Mouse (Mus musculus) thymus, postnatal 14 days (tissue): Measurements from ENCODE around the gene Rnps1.
"Not testable (repeated sequence)": the region's sequence is repeated elsewhere in the genome, so short reads cannot be mapped to it uniquely, and the experiment has no call there.

Experiments used
- DNase-seq: peaks from one replicate; pipeline ENCODE4 v3.0.0; 2021

Gene Rnps1

DNA sequence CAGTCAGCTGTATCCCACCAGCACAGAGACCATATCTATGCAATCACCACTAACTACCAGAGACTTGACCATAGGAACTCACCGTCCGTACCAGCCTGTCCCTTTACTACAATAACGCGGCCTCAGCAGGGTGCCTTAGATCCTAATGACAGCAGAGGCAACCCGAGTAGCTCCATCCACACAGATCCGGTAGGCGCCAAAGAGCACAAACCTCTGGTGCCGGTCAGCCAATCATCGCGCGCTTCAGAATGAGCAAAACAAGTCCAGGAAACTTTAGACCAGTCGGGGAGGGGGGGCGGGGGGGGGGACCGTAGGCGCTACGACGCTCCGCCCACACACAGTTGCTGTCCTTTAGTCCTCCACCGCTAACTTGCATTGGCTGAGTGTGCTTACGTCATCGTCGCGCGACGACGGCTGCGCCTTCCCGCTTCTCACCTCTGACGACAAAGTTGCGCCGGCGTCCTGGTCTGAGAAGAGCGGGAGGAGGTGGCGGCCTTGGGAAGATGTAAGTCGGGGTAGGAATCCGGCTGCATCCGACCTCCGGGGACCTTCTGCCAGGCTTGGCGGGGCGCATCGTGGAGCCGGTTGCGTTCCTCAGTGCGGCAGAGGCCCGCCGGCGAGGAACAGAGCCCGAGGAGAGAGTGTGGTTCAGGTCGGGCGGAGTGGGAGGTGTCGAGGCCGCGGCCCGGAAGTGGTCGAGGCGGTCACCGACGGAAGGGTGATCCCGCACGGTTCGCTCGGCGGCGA is at the start of gene Rnps1:
Gene Rnps1, plus strand, starts transcription at position 336 of the 747 bp plus-strand sequence.
- peak; percentile 92 for DNase-seq

GRCm38 (mm10) chr17:24365863-24366262 is 48.5 kb upstream of the Rnps1 start:
- no peak for DNase-seq

DNA sequence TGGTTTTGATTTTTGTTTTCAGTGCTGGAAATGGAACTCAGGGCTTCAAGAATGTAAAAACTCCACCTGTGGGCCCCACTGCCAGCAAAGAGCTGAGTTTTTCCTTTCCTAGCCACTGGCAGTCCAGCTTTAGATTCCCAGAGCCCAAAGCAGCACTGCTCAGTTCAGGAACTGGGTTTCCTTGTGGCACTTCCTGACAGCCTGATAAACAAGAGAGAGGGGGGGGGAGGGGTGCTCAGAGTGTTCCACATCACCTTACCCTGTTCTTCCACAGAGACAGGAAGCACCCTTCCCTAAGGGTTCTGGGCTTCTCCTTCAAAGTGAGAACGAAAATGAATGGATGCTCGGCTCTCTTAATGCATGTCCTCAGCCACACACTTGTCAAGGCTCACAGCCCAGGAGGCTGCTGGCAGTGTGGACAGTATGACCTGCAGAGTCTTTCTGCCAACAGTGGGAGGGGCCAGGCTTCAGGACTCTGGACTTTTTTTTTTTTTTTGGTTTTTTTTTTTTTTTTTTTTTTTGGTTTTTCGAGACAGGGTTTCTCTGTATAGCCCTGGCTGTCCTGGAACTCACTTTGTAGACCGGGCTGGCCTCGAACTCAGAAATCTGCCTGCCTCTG is 39.2 kb upstream of the Rnps1 start:
- no peak for DNase-seq

GRCm38 (mm10) chr17:24375886-24376285 is 38.5 kb upstream of the Rnps1 start:
- DNase-seq: no peak

DNA sequence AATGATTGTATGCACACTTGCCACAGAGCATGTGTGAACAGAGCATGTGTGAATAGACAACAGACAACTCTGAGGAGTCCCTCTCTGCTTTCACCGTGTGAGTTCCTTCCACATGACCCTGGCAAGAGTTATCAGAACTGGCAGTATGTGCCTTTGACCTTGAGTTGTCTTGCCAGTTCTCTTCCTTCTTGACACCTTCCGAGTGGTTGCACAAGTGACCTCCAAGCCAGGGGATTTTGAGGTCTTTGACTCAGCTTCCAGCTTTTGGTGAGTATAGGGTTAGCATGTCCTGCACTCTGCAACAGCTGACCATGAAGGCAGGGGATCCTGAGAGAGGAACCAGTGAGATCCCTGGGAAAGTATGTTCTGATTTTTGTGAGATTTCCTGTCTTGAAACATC is 35.9 kb upstream of the Rnps1 start:
- DNase-seq: no peak

- no peak for DNase-seq
Measured at GRCm38 (mm10) chr17:24383789-24384188, 30.6 kb upstream of the Rnps1 start.

DNA sequence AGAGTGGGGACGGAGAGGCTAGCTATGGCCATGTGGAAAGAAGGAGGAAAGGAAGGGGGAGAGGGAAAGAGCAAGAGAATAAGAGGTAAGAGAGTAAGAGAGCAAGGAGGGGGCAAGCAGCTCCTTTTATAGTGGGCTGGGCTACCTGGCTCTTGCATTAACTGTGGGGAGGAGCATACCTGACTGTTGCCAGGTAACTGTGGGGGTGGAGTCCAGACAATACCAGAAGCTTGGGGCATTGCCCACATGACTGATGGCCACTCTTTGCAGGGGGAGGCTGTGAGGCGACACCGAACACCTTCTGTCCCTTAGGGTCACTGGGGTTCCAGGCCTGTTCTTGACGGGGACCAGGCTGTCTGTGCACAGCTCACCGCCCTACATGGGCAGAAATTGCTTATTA is 25.7 kb upstream of the Rnps1 start:
- DNase-seq: no peak

DNA sequence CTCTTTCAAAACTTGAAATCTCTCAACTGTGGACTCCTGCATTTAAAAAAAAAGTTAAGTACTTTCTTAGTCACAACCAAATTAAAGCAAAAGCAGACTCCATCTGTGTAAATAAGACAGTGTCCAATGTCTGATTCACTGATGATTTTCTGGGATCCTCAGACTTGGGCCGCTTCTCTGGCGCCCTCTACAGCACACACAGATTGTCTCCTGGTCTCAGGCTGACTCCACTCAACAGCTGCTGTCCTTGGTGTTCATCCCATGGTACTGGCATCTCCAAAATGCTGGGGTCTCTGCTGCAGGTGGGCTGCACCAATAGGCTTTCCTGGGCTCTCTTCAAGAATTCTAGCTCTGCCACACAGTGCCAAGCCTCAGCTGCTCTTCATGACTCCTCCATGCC is 24.5 kb upstream of the Rnps1 start:
- DNase-seq: peak; percentile 47

DNA sequence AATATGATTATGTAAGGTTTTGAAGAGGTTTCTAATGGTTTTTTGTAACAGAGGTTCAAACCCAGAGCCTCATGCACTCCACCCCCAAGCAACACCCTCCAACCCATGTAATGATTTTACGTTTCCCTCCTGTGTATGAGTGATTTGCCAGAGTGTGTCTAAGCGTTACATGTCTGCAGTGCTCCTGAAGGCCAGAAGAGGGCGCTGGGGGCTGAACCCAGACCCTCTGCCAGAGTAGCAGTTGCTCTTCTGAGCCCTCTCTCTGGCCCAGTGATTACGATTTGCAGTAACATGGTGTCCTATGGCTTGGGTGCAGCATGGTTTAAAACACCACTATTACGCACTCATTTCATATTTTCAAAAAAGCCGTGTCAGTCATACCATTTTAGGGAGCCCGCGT is 23.2 kb upstream of the Rnps1 start:
- DNase-seq: peak; percentile 23

DNA sequence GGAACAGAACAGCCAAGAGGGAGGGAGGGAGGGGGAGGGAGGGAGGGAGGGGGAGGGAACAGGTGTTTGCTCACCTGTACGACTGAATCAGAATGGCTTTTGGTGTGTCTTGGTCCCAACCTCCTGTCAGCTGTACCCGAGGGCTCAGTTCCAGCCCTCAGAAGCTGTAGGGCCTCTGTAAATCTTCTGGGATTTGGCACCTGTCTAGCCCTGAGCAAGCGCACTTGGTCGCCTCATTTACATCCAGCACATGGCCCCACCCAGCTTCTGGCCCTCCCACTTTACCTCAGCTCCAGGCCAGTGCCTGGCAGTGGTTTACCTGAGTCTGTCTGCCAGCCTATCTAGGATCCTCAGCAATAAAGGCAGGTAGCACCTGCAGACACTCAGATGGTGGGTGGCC is 20.8 kb upstream of the Rnps1 start:
- no peak for DNase-seq

GRCm38 (mm10) chr17:24394456-24394855 is 19.9 kb upstream of the Rnps1 start:
- no peak for DNase-seq

DNA sequence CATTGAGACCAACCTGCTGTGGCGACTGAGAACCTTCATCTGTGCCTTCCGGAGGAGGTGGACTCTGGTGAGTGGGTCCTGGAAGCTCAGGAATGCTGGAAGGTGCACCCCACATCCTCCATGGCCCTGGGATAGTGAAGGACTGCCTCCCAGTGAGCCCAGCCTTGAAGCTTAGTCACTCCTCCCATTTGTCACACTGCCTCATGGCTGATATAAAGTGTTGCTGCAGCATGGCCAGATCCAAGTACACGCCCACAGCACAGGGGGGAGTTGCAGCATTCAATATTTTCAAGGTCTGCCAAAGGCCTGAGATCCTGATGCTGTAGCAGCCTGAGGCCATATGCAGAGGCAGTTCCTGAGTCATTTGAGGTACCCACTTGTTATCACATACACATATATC is 12.0 kb upstream of the Rnps1 start:
- no peak for DNase-seq

GRCm38 (mm10) chr17:24407116-24407803 is 7.1 kb upstream of the Rnps1 start:
- DNase-seq: no peak

- peak; percentile 54 for DNase-seq
Measured at GRCm38 (mm10) chr17:24413557-24414211, 681 bp upstream of the Rnps1 start.

DNA sequence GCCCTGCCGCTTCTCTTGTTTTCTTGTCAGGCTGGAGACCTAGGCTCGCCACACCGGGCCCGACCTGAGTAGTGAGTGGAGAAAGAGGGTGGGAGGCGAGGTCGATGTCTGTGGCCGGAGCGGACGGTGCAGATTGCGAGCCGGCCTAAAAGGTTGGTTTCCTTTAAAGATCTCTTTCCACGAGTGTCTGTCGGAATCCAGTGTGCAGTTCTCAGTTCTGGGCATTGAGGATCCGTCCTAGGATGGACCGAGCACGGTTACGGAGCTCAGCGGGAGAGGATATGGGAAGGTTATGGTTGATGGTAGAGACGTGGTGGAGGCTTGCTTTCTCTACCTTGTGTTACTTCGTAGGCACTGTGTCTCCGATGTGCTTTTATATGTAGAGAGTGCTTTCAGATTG is 646 bp downstream of the Rnps1 start:
- DNase-seq: no peak

- DNase-seq: no peak
Measured at GRCm38 (mm10) chr17:24416051-24416652, 1.8 kb downstream of the Rnps1 start.

DNA sequence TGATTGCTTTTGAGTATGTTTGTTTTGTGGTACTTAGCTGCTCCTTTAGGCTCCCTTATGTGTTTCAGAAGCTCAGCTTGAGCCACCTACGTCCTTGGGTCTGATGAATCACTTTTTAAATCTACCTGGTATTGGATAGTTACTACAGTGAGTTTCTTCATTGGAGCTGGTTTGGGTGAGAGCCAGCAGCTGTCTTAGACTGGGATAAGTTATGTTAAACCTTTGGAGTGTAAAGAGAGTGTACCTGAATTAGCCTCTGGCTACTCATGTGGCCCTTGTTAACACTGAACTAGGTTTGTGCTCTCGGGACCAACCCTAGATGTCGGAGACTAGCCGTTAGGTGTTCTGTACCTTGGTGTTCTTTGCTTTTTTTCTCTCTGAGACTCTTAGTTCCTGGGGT is 8.7 kb downstream of the Rnps1 start:
- no peak for DNase-seq

- no peak for DNase-seq
Measured at GRCm38 (mm10) chr17:24424489-24424888, 10.1 kb downstream of the Rnps1 start.

DNA sequence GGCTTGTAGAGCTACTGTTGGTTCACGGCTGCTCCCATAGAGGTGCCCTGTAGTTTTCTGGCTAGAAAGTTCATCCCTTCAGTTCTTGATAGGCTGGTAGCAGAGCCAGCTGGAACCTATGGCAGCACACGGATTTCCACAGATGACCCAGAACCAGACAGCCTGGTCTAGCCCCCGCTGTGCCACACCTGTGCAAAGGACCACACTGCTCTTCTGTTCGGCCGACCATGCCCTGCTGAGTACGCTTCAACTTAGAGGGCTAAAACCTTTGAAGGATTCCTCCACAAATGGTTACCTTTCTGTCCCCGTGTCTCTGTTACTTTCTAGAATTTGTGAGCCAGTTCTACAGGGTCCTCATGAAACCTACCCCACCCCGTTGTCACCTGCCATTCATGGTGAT is 11.0 kb downstream of the Rnps1 start:
- not testable (repeated sequence) for DNase-seq

GRCm38 (mm10) chr17:24425905-24426304 is 11.5 kb downstream of the Rnps1 start:
- DNase-seq: no peak

DNA sequence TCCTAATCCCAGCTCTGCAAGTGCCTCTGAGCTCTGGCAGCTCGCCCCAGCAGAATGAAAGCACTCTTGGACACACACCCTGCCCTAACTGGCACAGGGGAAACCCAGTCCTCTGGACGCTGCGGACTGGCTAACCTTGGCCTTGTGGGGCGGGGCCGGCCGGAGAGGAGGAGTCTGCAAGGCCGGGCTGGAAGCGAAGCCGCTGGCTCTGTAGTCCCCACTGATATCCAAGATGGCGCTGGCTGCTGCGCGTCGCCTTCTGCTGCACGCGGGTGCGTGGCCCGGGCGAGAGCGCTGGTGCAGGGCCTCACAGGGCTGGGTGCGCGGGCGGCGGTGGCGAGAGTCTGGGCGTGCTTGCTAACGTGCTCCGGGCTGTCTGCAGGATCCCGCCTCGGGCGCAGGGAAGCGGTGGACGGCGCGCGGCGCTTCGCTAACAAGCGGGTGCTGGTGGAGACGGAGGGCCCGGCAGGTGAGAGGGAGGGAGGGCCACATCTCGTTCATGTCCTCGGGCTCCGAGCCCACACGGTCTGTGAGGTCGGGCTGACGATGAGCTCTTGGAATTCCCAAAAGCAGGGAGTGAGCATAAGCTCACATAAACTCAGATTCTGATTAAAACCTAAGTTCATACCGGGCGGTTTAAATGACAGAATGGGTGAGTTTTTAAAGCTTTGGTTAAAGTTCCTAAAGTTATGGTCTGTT is 12.3 kb downstream of the Rnps1 start, which contains the start of gene Eci1:
Gene Eci1, plus strand, starts transcription at position 171 of the 699 bp plus-strand sequence.
- peak; percentile 64 for DNase-seq

GRCm38 (mm10) chr17:24427170-24427557 is 12.8 kb downstream of the Rnps1 start:
- no peak for DNase-seq
